Mouse (Mus musculus) B cell, adult (primary cell): ENCODE measurements around the gene Olfr732. TPM values are rescaled to one million over a fixed set of nuclear protein-coding genes. Genes with fewer than 3 reads are reported as not detected.

Experiments used
- total RNA-seq: library from RNA; stranded (reverse); gene quantifications from 4 replicates; pipeline ENCODE4 v1.2.4, GENCODE M21; 2023; ENCODE audit not compliant: inconsistent age

Gene Olfr732
- not detected in 4 replicates for total RNA-seq

GRCm38 (mm10) chr14:50284106-50284505 is at the start of gene Olfr732:
TSS of gene Olfr732 (minus strand) at chr14:50284206.

DNA sequence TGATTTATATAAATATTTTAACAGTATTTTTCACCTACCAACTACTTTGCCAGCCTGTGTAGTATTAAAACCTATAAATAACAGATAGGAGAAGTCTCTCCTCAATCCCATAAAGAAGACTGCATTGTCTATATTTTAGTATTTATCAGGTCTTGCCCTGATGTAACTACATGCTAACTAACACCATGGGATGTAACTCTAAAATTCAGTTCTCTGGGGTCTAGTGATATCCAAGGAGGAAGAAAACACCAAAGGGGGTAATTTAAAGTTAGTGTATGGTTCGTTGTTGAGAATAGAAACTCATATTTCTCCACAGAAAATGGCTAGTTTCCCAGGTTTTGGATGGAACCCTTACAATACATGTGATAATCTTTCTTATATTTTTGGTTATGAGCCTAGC is 42.7 kb upstream of the Olfr732 start, which contains the start of gene Olfr734:
Gene Olfr734 (minus strand): TSS at position 101 of the 400 bp plus-strand sequence.

DNA sequence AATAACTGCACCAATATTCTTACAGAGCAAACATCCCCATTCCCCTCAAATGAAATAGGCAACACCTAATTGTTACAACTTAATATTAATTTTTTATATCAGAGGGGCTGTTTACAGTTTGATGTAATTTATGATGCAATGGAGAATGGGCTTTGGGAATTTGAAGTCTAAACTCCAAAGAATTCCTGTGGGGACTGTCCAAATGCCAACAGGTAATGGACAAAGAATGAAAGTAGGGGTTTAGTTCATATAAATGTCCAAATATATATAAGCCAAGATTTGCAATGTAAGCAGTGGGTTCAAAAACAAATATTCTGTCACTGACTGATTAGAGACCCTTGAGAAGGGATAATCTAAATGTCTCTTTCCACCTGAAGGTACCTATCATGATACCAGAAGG is 17.4 kb upstream of the Olfr732 start, which contains the start of gene Olfr733:
Gene Olfr733 (minus strand): TSS at position 101 of the 400 bp plus-strand sequence.

GRCm38 (mm10) chr14:50241766-50242165 is 42.2 kb downstream of the Olfr732 start, which contains the start of gene Olfr731:
TSS of gene Olfr731 (minus strand) at chr14:50241866.

Other genes with a start within 250 kb of the Olfr732 start
- gene Olfr725, start 243.8 kb downstream of the Olfr732 start, total RNA-seq = not detected in 4 replicates
- gene Olfr726, start 193.3 kb downstream of the Olfr732 start, total RNA-seq = not detected in 4 replicates
- not detected in 4 replicates for gene Olfr727, start 161.0 kb downstream of the Olfr732 start, total RNA-seq
- not detected in 4 replicates for gene Olfr728, start 141.5 kb downstream of the Olfr732 start, total RNA-seq
- not detected in 4 replicates for gene Olfr729, start 131.3 kb downstream of the Olfr732 start, total RNA-seq
- not detected in 4 replicates for gene Olfr730, start 96.0 kb downstream of the Olfr732 start, total RNA-seq
- gene Olfr731, start 42.3 kb downstream of the Olfr732 start, total RNA-seq = not detected in 4 replicates
- gene Olfr733, start 17.3 kb upstream of the Olfr732 start, total RNA-seq = not detected in 4 replicates
- not detected in 4 replicates for gene Olfr734, start 42.6 kb upstream of the Olfr732 start, total RNA-seq
- gene Olfr735, start 64.7 kb upstream of the Olfr732 start, total RNA-seq = not detected in 4 replicates
- gene Tlr11, start 73.7 kb upstream of the Olfr732 start, total RNA-seq = 0.22 TPM in 1 of 4 replicates, not detected in the others
- not detected in 4 replicates for gene Olfr736, start 97.0 kb upstream of the Olfr732 start, total RNA-seq
- not detected in 4 replicates for gene Olfr738, start 123.4 kb upstream of the Olfr732 start, total RNA-seq
- not detected in 4 replicates for gene Olfr739, start 134.4 kb upstream of the Olfr732 start, total RNA-seq
- gene Olfr740, start 161.3 kb upstream of the Olfr732 start, total RNA-seq = not detected in 4 replicates
- not detected in 4 replicates for gene Olfr741, start 188.5 kb upstream of the Olfr732 start, total RNA-seq
- gene Olfr742, start 219.4 kb upstream of the Olfr732 start, total RNA-seq = not detected in 4 replicates
- not detected in 4 replicates for gene Olfr743, start 237.6 kb upstream of the Olfr732 start, total RNA-seq